Mouse (Mus musculus) right cerebral cortex, postnatal 36 days (tissue): ENCODE measurements around the gene Sec14l5.

Experiments
- DNase-seq, 2 experiments: peaks; one replicate each; pipeline ENCODE4 v3.0.0; 2022; ENCODE audit warnings: low spot score in 2 of 2, mixed read lengths in 1 of 2

The Sec14l5 gene

GRCm38 (mm10) chr16:5147037-5147385 is at the start of gene Sec14l5:
Sec14l5 (plus strand) TSS chr16:5147109.
- DNase-seq = no peak

- DNase-seq = no peak
Observed at GRCm38 (mm10) chr16:5101000-5101399, 45.9 kb upstream of the Sec14l5 start.

GRCm38 (mm10) chr16:5109877-5110276 is 37.0 kb upstream of the Sec14l5 start:
- no peak for DNase-seq

GRCm38 (mm10) chr16:5111021-5111420 is 35.9 kb upstream of the Sec14l5 start:
- DNase-seq = no peak

GRCm38 (mm10) chr16:5113002-5113550 is 33.8 kb upstream of the Sec14l5 start:
- DNase-seq = no peak

GRCm38 (mm10) chr16:5113582-5113981 is 33.3 kb upstream of the Sec14l5 start:
- no peak for DNase-seq

GRCm38 (mm10) chr16:5119385-5119784 is 27.5 kb upstream of the Sec14l5 start:
- DNase-seq = no peak

GRCm38 (mm10) chr16:5119845-5120244 is 27.1 kb upstream of the Sec14l5 start:
- no peak for DNase-seq

GRCm38 (mm10) chr16:5123476-5123875 is 23.4 kb upstream of the Sec14l5 start:
- no peak for DNase-seq

- DNase-seq = no peak
Observed at GRCm38 (mm10) chr16:5130196-5130595, 16.7 kb upstream of the Sec14l5 start.

- DNase-seq = no peak
Observed at GRCm38 (mm10) chr16:5130766-5131165, 16.1 kb upstream of the Sec14l5 start.

- no peak for DNase-seq
Observed at GRCm38 (mm10) chr16:5131251-5131922, 15.5 kb upstream of the Sec14l5 start.

GRCm38 (mm10) chr16:5132401-5132801 is 14.5 kb upstream of the Sec14l5 start, which contains the start of gene Ppl:
Ppl (minus strand) TSS chr16:5132421.
- DNase-seq = no peak

GRCm38 (mm10) chr16:5134623-5135330 is 12.1 kb upstream of the Sec14l5 start:
- peak; percentile 27 to 29 for DNase-seq

- no peak for DNase-seq
Observed at GRCm38 (mm10) chr16:5135551-5136261, 11.2 kb upstream of the Sec14l5 start.

- DNase-seq = no peak
Observed at GRCm38 (mm10) chr16:5136505-5136904, 10.4 kb upstream of the Sec14l5 start.

- DNase-seq = no peak
Observed at GRCm38 (mm10) chr16:5137006-5137540, 9.8 kb upstream of the Sec14l5 start.

- no peak for DNase-seq
Observed at GRCm38 (mm10) chr16:5139741-5140140, 7.2 kb upstream of the Sec14l5 start.

- peak; percentile 37 to 53 for DNase-seq
Observed at GRCm38 (mm10) chr16:5145570-5145969, 1.3 kb upstream of the Sec14l5 start.

GRCm38 (mm10) chr16:5146367-5147036 is 407 bp upstream of the Sec14l5 start:
- DNase-seq = peak in 1 of 2 experiments; percentile 23

GRCm38 (mm10) chr16:5150544-5150943 is 3.6 kb downstream of the Sec14l5 start:
- no peak for DNase-seq
